Mouse (Mus musculus): ENCODE data around the gene 2610318N02Rik.
"Not testable (repeated sequence)": the region's sequence is repeated elsewhere in the genome, so short reads cannot be mapped to it uniquely, and the experiment has no call there.

Gene 2610318N02Rik

DNA sequence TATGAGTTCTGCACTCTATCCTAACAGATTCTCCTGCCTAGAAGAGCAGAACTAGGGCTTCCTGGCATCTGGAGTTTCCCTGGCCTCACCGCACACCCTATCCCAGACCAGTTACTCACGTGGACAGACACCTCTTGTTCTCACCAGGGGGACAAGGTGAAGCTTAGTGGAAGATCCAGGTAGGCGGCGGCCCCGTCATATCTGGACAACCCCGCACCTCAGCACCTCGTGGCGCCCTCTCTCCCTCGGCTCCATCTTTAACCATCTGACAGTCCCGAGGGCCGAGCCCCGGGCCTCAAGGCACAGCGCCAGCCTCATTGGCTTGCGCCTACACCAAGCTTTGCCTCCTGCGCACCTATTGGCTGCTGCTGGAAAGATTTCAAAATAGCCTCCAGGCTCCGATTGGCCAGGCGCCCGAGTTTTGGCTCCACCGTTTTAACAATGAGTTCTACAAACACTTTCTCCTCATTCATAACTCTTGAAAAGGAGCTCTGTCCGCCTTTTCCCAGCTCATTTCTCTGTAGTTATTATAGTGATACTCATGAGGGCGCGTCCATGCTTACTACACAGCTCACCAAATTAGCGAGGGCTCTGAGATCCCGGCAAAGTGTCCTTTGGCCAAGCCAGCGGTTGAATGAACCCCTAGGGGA is at the start of gene 2610318N02Rik:
Gene 2610318N02Rik (minus strand): TSS at position 297 of the 650 bp plus-strand sequence.
- in situ Hi-C loops (cut with MboI) = no loop called here

DNA sequence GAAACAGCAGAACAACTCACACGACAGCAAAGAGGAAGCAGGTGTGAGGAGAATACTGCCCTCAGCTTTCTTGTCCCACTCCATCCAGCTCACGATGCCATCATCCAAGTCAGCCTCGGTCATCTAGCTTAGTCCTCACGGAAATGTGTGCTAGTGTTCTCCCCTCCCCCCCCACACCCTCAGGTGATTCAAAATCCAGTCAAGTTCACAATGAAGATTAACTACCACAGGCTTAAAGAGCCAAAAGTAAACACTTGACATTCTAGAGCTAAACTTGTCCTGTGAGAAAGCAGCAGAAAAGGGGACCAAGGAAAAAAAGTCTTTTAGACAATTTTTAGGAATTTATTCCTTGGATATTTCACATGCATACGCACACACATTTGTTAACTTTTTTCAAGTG is 43.1 kb upstream of the 2610318N02Rik start:
- in situ Hi-C loops (cut with MboI) = no loop called here

DNA sequence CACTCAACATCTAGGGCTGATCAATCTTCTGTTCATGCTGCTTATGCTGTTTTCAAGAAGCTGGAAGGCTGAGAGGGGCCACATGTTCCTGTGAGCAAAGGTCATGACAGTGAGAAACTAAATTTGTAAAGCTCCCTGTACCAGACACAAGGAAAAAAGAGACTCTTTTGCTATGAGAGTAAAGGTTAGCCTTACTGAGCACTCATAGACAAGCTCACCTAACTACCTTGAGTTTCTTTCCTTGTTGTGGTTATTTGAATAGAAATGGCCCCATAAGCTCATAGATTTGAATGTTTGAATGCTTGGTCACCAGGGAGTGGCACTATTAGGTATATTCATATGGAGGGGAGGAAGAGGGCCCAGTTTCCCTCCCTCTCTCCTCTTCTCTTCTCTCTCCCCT is 42.2 kb upstream of the 2610318N02Rik start:
- in situ Hi-C loops (cut with MboI) = no loop called here

DNA sequence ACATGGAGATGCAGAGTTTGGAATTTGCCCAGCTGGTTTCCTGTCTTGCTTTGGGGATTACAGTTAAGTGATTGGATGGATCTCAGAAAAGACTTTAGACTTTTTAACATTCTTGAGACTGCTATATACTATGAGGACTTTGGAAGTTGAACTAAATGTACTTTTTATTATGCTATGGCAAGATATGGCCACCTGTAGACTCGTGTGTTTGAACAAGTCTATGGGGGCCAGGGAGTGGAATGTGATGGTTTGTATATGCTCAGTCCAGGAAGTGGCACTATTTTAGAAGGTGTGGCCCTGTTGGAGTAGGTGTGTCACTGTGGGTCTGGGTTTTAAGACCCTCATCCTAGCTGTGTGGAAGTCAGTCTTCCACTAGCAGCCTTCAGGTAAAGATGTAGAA is 40.5 kb upstream of the 2610318N02Rik start:
- in situ Hi-C loops (cut with MboI) = not testable (repeated sequence)

DNA sequence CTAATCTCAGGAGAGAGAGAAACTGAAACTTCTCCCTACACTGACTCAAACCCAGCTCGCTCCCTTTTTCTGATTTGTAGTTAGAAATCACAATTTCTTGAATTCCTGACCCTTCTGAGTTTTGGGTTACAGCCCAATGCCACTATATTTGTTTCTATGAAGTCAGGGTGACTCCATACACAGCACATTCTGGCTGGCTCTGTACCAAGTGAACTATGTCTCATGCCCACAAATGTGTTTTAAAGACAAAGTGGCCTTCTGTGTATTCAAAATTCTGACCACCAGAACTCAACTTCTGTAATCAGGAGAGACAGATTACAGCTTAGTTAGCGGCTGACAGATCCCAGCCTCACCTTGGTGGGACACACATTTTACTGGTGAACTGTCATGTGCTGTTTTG is 29.4 kb upstream of the 2610318N02Rik start:
- in situ Hi-C loops (cut with MboI) = no loop called here

DNA sequence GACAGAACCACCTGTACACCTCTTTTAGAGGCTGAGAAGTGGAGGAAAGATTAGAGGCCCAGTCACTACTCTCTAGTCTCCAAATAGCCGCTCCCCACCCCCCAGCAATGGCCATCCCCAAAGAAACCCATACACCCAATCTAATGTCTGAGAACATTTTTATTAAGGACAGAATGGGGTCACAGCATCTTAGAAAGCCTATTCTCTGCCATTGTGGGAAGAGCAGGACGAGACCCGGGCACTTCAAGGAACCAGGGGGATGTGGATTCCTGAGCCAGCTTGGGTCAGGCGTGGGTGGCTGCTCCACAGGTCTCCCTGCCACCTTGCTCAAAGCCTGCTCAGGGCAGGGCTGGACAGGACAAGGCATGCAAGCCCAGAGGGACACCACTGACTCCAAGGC is 26.9 kb upstream of the 2610318N02Rik start:
- in situ Hi-C loops (cut with MboI) = no loop called here

DNA sequence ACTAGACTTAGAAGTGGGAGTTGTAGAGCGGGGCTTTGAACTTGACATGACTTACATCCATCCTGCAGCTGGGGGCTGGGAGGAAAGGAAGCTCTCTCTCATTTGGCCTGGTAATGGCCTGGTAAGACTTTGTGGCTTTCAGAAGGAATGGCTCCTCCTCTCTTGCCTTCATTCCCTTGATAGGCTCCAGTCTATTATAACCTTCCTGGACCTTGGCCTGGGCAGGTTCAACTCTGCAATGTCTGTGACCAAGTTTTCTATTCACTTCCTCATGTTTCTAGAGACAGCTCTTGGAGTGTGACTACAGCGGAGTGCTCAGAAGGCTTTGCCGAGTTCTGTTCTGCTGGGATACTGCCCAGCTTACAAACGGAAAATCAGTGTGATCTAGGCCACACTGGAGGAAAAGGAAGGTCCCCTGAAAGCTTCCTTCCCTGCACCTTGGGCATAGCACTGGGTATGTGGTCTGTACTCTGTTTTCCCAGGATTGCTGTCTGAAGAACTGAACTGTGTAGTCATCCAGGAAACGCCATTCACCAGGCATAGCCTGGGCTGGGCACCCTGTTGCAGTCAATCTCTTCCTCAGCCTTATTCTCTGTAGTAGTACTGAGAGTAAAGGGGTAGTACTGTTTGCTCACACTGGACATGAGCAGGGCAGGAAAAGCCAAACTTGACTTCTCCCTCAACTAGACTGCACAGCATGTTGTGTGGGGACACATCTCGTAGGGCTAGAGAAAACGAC is 25.7 kb upstream of the 2610318N02Rik start:
- in situ Hi-C loops (cut with MboI) = no loop called here

DNA sequence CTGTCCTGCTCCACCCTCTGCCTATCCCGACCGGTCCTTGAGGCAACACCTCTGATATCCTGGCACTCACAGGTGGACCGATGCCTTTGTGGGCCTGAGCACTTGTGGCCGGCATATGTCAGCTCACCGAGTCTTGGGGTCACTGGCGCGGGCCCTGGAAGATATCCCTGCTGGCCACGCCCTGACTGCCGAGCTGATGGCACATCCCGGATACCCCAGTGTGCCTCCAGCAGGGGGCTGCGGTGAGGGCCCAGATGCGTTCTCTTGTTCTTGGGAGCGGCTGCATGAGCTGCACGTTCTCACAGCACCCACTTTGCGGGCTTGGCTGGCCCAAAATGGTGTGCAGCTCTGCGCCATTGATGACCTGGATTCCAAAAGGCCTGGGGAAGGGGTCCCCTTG is 23.1 kb upstream of the 2610318N02Rik start:
- in situ Hi-C loops (cut with MboI) = no loop called here

DNA sequence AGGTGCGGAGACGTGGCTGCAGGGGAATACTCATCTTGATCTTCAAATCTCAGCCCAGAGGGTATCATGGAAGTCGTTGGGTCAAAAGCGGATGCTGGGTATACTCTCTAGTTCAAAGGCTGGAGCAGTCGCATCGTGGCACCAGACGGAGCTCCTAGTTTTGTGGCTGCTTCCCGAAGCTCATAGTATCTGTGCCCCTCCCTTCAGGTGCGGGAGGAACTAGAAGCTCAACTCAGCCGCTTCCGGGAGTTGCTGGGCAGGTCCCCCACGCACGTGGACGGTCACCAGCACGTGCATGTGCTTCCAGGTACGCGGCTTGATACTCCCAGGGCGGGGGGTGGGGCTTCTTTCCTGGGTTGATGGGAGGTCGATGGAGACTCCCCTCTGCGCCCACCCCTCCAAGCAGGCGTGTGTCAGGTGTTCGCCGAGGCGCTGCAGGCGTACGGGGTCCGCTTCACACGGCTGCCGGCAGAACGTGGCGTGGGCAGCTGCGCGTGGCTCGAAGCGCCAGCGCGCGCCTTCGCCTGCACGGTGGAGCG is 22.5 kb upstream of the 2610318N02Rik start:
- in situ Hi-C loops (cut with MboI) = no loop called here

DNA sequence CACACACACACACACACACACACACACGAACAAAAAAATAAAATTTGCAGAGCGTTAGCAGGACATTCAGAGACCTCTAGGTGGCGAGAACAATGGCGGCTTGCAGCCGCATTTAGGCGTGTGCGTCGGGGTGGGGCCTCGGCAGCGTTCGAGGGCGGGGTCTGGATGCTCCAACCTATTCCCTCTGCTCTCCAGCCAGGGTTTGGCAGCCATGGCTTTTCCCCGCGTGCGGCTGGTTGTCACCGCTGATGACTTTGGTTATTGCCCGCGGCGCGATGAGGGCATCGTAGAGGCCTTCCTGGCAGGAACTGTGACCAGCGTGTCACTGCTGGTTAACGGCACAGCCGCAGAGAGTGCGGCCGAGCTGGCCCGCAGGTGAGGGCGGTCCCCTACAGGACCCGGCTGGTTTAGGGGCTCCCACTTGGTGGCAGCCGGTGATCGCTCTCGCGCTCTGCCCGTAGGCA is 21.8 kb upstream of the 2610318N02Rik start, which contains the start of gene Ccdc116:
Gene Ccdc116 (minus strand): TSS at position 458 of the 464 bp plus-strand sequence.
- in situ Hi-C loops (cut with MboI) = no loop called here

DNA sequence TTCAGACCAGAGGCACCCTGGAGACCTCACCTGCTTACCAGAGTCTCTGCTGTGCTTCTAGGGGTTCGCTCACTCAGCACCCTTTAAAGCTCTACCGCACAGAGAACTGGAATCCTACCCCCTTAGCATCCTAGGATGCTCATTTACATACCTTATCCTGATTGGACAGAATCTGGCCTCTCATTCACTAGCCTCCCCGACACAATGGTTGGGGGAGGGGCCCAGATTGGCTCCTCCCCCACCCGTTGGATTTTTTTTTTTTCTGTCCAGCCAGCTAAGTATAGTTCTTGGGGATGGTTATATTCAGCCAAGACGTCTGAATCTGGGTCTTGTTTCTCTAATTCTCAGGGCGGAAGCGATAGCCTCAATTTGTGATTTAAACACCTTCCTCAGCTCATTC is 19.4 kb upstream of the 2610318N02Rik start, which contains the start of gene Ydjc:
Gene Ydjc (plus strand): TSS at position 283 of the 400 bp plus-strand sequence.
- in situ Hi-C loops (cut with MboI) = no loop called here

DNA sequence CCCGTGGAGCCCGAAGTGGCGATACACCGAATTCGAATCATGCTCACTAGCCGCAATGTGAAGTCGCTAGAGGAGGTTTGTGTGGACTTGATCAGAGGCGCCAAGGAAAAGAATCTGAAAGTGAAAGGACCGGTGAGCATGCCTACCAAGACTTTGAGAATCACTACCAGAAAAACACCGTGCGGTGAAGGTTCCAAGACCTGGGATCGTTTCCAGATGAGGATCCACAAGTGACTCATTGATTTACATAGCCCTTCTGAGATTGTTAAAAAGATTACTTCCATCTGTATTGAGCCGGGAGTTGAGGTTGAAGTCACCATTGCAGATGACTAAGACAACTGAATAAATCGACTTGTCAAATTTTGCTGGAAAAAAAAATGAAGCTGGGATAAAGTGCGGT is 12.4 kb upstream of the 2610318N02Rik start:
- in situ Hi-C loops (cut with MboI) = no loop called here

DNA sequence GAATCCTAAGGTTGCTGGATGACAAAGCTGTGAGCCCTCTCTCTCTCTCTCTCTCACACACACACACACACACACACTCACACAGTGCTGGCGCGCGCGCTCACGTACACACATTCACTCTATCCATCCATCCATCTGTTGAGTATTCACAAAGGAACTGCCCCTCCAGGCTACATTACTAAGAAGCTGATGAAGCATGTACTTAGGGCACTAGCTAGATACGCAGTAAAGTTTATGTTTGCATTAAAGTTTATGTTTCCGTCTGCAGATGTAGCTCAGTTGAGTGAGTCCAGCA is 7.9 kb upstream of the 2610318N02Rik start:
- in situ Hi-C loops (cut with MboI) = loop anchor here (5.0 kb wide), 1 partner anchor 69 kb away; the partner anchor contains the start of gene Ube2l3

DNA sequence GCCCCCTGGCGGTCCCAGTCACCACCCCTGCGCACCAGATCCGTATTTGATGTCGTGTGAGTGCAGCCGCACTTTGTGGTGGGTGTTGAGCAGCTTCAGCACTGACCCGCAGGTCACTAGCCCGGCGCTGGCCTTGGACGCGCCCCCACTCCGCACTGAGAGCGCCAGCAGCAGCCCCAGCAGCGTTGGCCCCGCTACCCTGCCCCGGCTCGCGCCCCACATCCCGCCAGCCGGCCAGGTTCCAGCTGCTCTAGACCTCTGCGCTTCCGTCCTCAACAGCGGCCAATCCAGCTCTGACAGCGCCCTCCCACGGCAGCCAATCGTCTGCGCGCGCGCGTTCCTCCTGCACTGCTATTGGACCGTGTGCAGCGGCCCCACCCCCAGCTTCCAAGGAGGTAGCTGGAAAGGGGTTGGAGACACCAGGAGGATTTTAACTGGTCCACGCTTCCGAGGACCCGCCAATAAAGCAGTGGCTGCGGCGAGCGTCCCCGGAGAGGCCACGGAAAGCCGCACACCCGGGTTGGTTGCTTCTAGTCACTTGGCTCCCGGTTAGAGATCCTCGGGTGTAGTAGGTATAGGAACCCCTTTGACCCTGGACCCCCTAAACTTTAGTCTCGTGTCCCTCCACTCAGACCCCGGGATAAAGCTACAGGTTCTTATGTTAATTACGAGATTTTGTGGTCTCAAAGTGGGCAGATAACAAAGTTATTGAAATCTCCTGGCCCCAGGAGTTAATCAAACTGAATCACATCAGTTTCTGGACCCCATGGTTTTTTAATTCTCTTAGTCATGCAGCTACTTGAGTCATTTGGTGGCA is 7.3 kb upstream of the 2610318N02Rik start, which contains the start of gene Sdf2l1:
Gene Sdf2l1 (minus strand): TSS at position 295 of the 817 bp plus-strand sequence.
- in situ Hi-C loops (cut with MboI) = loop anchor here (5.0 kb wide), 1 partner anchor 70 kb away; the partner anchor contains the start of gene Ube2l3

DNA sequence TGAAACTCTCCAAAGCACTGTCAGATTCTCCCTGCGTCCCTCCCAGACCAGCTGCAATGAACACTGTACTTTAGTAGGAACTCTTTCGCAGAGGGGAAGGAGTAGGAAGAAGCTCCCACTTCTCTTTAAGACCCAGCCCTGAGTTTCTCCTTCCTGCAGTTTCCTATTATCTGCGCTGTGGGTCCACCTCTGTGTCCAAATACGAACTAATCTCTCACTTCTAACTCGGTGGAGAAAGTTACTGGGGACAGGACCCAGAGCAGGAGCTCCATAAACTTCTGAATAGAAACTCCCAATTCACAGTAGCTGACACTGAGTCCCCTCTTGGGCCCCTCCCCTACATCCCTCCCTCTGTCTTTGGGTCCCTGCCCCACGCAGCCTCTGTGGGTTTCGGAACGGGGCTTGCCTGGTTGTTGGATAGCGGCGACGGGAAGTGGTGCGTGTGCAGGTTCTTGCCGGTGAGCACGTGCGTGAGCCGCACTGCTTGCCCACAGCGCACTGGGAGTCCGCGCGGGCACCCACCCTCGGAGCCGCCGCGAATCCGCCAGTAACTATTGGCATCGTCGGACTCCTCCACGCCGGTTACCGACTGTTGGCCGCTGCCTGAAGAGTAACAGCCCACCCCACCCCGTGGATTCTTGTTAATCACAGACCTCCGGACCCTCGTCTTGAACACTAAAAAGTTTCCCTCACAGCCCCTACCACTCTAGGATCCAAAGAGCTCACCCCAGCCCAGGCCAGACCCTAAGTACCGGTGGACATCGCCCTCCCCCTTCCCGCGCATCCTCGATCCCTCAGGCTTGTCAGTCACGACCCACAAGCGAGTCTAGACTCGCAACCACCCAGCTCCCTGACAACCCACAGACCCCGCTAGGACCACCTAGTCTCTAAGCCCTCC is 6.5 kb upstream of the 2610318N02Rik start:
- in situ Hi-C loops (cut with MboI) = loop anchor here (5.0 kb wide), 1 partner anchor 71 kb away; the partner anchor contains the start of gene Ube2l3

DNA sequence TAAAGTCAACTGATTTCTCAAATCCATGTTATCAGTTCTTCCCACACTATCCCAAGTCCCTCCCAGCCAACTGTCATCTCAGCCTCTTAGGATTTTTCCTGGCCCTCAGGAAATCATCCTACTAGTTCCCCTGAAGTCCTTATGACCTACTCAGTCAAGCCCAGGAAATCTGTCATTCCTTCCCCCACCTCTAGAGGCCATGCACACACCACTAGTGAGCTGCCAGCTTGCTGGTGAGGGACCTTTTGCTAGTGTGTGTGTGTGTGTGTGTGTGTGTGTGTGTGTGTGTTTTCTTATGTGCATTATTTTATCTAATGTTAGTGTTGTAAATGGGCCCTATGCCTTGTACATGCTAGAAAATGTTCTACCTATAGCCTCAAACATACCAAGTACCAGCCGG is 2.3 kb upstream of the 2610318N02Rik start:
- in situ Hi-C loops (cut with MboI) = no loop called here

DNA sequence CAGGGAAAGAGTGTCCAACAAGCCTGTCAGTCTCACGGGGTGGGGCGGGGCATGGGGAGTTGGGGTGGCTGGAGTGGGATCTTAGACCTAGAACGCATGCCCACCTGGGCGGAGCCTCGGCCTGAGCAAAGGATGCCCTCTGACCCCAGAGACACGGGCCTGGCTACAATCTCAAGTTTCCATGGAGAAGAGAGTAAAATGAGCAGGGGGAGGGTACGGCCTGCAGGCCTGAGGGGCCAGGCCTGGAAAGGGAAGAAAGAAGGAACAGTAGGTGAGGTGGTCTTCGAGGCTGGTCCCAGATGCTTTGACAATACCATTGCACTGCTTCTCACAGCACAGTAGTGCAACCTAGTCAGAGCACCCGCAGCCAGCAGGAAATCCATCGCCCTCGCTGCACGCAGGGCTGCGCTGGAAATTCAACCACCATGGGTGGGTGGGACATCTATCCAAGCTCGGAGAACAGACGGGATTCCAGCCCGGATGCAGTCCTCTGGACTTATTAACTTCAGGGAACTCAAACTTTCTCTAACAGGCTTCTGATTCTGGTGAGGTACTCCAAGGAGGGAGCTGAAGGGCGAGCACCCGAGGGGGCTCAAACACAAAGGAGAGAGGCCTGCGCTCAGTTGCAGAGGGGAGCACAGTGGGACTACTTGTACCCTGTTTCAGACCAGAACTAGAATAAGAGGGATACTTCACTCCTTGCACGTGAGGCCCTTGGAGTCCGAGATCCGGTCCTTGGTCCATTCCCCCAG is 672 bp downstream of the 2610318N02Rik start:
- in situ Hi-C loops (cut with MboI) = no loop called here

DNA sequence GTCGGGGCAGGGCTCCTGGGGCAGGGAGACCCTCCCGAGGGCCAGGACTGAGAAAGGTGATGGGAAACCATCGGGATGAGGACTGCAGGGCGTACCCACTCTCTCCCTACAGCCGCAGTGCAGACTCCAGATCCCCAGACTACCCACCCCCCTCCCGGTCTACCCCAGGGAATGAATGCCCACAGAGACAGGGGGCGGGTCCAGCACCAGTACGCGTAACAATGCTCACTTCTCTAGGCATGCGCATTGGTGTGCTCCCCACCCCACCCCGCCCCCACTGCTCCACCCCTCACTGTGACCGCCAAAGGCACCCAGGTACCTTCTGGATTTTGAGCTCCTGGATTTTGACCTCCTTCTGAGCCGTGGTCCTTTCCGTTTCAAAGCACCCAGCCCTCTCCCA is 3.4 kb downstream of the 2610318N02Rik start:
- in situ Hi-C loops (cut with MboI) = no loop called here

DNA sequence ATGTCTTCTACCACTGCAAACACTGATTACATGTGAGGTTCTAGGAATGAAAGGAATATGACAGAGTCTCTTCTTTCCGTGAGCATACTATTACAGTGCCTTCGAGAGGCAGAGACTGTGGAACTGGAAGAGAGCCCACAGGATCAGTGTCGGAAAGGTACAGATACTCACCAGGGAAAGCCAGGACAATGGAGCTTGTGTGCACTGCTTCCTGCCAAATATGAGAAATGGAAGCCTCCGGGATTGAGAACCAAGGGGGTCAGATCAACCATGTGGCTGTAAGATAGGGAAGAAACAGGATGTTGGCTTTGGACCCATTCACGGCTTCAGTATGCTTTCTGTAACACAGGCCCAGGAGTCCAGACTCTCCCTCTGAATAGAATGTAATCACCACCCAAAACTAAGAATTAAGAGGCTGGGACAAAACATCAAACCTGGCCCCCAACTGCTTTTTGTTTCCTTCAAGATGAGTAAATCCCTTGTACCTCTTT is 7.6 kb downstream of the 2610318N02Rik start:
- in situ Hi-C loops (cut with MboI) = no loop called here
